Mouse (Mus musculus) kidney, embryonic 15.5 days (tissue): ENCODE measurements around the gene Prex1. TPM values are rescaled to one million over a fixed set of nuclear protein-coding genes. Genes with fewer than 3 reads are reported as not detected.

ENCODE experiments used
- polyA plus RNA-seq: library from polyadenylated mRNA; unstranded; fragments of >200 nt; fragmentation: Nextera tagmentation; extraction: Ambion mirVana; gene quantifications from 2 replicates; pipeline ENCODE4 v1.2.1, GENCODE M21; 2015

Prex1 gene
- polyA plus RNA-seq, 1 experiment from 2014 or later = 16.0 TPM

Other genes with a start within 250 kb of the Prex1 start
- 8.3 and 8.5 TPM in 2 replicates for gene Trp53rkb, start 78.7 kb upstream of the Prex1 start, polyA plus RNA-seq
- gene Arfgef2, start 91.8 kb upstream of the Prex1 start, polyA plus RNA-seq = 4.3 and 4.4 TPM in 2 replicates
- gene Cse1l, start 192.2 kb upstream of the Prex1 start, polyA plus RNA-seq = 136 and 138 TPM in 2 replicates